Mouse (Mus musculus): ENCODE measurements at regions not wholly inside any gene's neighbourhood (a gene's known extent, or its start where the extent isn't known, plus 50 kb on each side); places are given as distances from the start of the nearest gene placed in this dataset.
A peak's percentile ranks its signal among the peaks of the same experiment; 100 is the strongest.

- DNase-seq = no peak
Measured at GRCm38 (mm10) chr10:99375101-99375500, 112.1 kb downstream of the Dusp6 start.

DNA sequence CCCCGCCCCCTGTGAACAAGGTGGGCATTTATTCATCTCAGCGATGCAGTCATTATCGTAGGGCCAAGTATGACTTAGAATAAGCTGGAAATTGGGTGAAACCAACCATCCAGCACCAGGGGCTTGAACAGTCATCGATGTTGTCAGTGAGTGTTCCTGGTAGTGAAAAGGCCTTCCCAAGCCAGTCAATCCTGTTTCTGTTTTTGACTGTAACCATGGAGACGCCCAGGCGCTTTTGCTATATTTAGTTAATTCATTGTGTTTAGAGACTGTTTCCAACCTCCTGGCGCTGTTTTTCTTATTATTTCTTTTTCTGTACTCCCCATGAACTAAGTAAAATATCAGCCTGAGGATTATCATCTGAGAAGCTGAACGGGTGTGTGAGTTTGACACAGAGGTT lies 113.4 kb downstream of the Dusp6 start:
- DNase-seq = no peak

DNA sequence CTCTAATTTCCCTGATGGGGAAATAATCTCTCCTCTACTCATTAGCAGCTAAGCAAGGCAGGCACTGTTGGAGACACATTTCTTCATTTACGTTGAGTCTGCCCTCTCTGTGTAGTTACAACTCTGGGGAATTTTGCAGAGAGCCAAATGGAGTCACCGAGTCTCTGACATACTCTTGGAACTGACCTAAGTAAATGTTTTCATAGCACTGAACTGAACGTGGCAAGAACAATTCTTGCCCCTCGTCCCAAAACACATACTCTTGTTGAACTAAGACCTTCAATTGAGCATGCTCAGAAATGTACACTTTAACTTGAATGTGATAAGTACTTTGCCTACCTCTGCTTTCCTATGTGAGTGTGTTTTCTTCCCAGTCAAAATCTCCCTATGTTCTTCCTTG lies 114.5 kb downstream of the Dusp6 start:
- no peak for DNase-seq

DNA sequence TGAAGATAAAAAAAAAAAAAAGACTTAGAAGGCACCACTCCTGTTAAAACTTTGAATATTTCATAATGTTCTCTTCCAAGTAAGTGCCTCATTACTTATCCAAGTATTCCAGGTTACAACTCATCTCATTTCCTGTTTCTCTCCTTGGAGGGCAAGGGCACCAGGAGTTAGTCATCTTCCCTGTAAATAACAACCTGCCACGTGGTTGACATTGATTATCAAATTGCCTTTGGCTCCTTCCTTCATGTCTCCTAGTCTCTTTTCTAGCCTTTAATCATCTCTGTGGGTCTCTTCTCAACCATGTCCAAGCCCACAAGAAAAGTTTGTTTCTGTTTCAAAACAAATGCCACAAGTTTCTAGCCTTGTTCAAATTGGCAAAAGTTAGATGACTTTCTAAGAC lies 116.1 kb downstream of the Dusp6 start:
- no peak for DNase-seq

- no peak for DNase-seq
Measured at GRCm38 (mm10) chr10:99380170-99380569, 117.1 kb downstream of the Dusp6 start.

DNA sequence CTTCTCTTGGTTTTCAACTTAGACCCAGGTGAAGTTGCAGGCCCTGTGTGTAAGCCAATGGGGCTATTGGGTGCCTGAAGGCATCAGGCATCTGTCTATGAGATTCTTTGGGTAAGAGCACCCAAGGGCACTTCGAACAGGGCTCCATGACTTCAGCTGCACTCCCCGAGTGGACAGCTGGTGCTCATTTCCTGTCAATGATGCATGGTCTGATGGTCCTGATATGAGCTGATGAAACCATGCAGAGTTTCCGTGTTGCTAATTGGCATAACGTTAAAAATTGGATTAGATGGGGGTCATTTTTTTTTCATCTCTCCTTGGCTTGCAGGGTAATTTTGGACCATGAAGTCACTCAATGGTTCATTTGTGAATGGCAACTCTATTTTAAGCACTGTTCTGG lies 120.0 kb downstream of the Dusp6 start:
- no peak for DNase-seq

GRCm38 (mm10) chr10:99384366-99384765 lies 121.3 kb downstream of the Dusp6 start:
- DNase-seq = no peak

DNA sequence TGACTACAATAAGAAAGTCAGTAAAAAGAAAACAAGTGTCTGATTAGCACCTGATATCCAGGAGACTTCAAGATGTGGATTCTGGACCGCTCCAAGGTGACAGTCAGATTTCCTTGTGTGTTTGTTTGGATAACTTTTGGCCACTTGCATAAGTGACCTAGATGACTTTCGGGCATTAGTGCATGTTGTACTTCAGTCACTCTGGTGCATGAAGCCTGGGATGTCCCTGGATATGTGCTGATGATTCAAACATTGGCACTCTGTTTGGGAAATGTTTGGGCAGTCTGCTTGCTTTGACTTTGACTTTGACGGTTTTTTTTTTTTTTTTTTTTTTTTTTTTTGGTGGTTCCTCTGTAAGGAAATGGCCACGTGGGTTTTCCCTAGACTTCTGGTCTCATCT lies 121.8 kb downstream of the Dusp6 start:
- no peak for DNase-seq

GRCm38 (mm10) chr10:99385854-99386253 lies 122.8 kb downstream of the Dusp6 start:
- no peak for DNase-seq

- peak; percentile 13 to 36 for DNase-seq
Measured at GRCm38 (mm10) chr10:99388526-99388925, 125.5 kb downstream of the Dusp6 start.

DNA sequence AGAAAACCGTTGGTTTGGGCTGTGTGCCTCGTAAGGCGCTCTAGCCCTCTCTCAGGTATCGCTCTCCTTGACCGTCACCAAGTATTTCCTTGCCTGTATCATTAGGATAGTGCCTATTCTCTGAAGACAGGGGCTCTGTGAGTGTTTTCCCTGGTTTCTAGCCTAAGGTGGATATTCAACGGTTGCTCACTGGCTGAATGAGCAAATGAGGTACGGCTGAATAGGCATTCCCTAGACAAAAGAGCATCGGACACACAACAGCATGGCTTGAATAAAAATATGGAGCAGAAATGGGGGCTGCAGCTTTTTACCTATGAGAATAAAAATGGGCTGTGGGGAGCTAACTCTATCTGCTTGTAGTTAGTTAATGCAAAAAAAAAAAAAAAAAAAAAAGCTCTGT lies 126.0 kb downstream of the Dusp6 start:
- DNase-seq = no peak

DNA sequence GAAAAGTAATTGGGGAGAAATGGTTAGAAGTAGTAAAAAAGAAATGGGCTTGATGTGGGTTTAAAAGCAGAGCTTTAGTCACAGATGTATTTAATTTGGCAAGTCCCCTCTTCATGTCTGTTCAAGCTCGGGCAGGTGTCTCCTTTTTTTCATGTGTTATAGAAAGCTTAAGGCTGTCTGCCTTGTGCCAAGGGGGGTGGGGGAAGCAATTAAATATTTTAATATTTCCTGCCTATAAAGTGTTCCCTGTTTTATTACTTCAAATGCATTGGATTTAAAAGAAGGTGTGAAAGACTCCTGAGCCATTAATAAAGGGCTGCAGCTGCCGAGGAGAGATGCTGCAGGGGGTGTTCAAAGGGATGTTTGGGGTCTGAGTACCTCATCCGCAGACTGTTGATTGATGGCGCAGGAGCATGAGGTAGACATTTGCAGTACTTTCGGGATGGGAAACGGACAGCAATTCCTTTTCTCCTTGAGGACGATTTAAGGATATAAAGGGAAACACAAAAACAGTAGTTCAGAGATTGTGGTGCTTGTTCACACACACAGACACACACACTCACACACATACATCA lies 127.7 kb downstream of the Dusp6 start:
- DNase-seq = no peak

GRCm38 (mm10) chr10:99391725-99392124 lies 128.7 kb downstream of the Dusp6 start:
- no peak for DNase-seq

DNA sequence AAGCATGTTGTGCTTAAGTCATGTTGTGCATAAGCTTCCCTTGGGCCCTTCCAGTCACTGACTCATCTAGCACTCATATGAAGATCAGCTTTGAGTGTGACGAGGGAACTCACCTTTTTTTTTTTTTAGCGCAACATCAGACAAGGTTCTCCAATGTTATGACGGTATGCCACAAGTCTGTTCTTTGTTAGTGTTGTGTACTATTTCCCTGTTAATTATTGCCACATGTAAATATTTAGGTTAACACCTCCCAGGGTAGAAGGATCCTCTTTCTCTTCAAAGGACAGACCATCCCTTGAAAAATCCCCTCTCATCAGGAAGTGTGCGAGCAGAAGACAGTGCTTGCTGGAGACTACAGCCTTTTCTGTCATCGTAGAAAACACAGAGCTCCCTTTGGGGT lies 129.9 kb downstream of the Dusp6 start:
- no peak for DNase-seq

GRCm38 (mm10) chr10:99393523-99393922 lies 130.5 kb downstream of the Dusp6 start:
- DNase-seq = no peak

DNA sequence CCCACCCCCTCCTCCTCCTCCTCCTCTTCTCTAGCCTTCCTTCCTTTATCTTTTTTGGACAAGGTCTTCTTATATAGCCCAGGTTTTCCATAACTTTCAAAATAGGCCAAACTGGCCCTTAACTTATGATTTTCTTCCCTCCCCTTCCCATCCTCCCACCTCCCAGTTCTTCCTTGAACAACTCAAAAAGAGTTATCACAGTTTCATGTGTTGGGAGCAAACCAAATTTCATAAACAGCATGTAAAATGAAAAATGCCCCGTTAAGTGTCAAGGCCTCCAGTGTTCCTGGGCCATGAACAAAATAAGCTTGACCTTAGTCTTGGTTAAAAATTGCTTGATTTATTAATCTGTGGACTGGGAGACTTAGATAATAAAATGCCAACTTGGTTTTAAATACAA lies 132.4 kb downstream of the Dusp6 start:
- no peak for DNase-seq

GRCm38 (mm10) chr10:99396630-99397029 lies 133.6 kb downstream of the Dusp6 start:
- DNase-seq = no peak

- DNase-seq = no peak
Measured at GRCm38 (mm10) chr10:99400076-99400475, 137.0 kb downstream of the Dusp6 start.

GRCm38 (mm10) chr10:99406764-99407163 lies 143.7 kb downstream of the Dusp6 start:
- no peak for DNase-seq

- no peak for DNase-seq
Measured at GRCm38 (mm10) chr10:99408786-99409185, 145.8 kb downstream of the Dusp6 start.

- DNase-seq = peak; percentile 31 to 60
Measured at GRCm38 (mm10) chr10:99409744-99410143, 146.7 kb downstream of the Dusp6 start.

GRCm38 (mm10) chr10:99410754-99411153 lies 147.7 kb downstream of the Dusp6 start:
- DNase-seq = no peak

DNA sequence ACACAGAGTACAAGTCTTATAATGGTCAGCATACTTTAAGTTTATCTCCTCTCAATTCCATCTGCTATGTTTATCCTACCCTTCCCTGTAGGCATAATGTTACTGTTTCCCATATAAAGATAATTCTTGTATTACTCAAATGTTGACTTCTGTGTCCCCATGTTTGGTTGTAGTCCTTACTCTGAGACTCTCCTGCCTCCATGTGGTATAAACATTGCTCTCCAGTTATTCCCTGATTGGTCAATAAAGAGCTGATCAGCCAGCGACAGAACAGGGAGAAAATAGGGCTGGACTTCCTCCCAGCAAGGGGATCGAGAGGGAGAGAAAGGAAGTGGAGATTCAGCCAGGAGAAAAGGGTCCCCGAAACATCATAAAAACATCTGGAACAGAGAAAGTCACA lies 150.4 kb downstream of the Dusp6 start:
- DNase-seq = no peak

DNA sequence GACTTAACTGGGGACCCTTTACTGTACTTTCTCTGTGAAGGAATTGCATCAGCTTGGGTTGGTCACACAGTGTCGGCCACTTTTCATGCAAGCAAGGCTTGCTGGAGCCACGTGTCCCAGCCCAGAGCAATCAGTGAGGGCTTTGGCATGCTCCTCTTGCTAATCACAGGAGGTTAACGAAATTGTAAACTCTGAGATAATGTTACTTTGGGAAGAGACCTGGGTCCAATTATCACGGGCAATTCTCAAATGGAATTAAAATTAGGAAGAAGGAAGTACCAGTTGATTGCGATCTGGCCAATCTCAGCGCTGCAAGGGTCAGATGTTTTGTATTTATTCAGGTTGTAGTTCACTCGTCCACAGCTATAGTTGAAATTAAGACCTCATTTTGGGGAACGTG lies 153.2 kb downstream of the Dusp6 start:
- no peak for DNase-seq

- DNase-seq = no peak
Measured at GRCm38 (mm10) chr10:99416896-99417479, 154.0 kb downstream of the Dusp6 start.
